Mouse (Mus musculus): Measurements from ENCODE around the gene Gltpd2. TPM values are rescaled to one million over a fixed set of nuclear protein-coding genes. Genes with fewer than 3 reads are reported as not detected.
"Not testable (repeated sequence)": the region's sequence is repeated elsewhere in the genome, so short reads cannot be mapped to it uniquely, and the experiment has no call there.

Gene Gltpd2
- polyA plus RNA-seq (2016; fragmentation: Nextera tagmentation; extraction: Ambion mirVana) = 0.26 TPM in 1 of 2 replicates, not detected in the other

GRCm38 (mm10) chr11:70518923-70519322, at the start of gene Gltpd2:
Gene Gltpd2 (plus strand): TSS chr11:70519196.
- peak within 1 kb of the TSS; percentile 54; the same call in 1 of the 2 replicates for H3K27ac ChIP-seq (replicated peaks)
- H3K36me3 ChIP-seq = no peaks in the 10 kb centered on the region
- H3K4me2 ChIP-seq (replicated peaks) = peak within 1 kb of the TSS; percentile 46
- H3K27me3 ChIP-seq = peaks cover 18% of the 10 kb centered on the region
- WGBS = 81% methylated on average over 10 of the region's 10 CpGs
- H3K9ac ChIP-seq (replicated peaks) = peak within 1 kb of the TSS; percentile 54
- ATAC-seq (ENCODE audit: low FRiP score, low read depth) = no peak
- 0 out of 2 replicates have a peak, but pooled peaks cover 7% of the 10 kb centered on the region for H3K4me1 ChIP-seq
- no peaks in the 10 kb centered on the region for H3K9me3 ChIP-seq
- peak within 1 kb of the TSS; percentile 29 for H3K4me3 ChIP-seq

GRCm38 (mm10) chr11:70469764-70470163, 49.2 kb upstream of the Gltpd2 start:
- no peak for ATAC-seq (ENCODE audit: low FRiP score, low read depth)
- Histone ChIP-seq H3K27ac (replicated peaks) (no peak overlapping the region), H3K9me3 (no peaks in the 10 kb centered on the region), H3K27me3 (peaks cover 27% of the 10 kb centered on the region), H3K36me3 (no peaks in the 10 kb centered on the region), H3K9ac (replicated peaks) (no peak overlapping the region), H3K4me1 (peaks cover 9% of the 10 kb centered on the region; the same call in 1 of the 2 replicates), H3K4me3 (no peak overlapping the region), H3K4me2 (replicated peaks) (no peak overlapping the region)
- WGBS = 85% methylated on average over 3 of the region's 3 CpGs

- Histone ChIP-seq H3K9me3 (no peaks in the 10 kb centered on the region), H3K27me3 (no peaks in the 10 kb centered on the region), H3K27ac (replicated peaks) (no peak overlapping the region), H3K4me2 (replicated peaks) (no peak overlapping the region), H3K4me1 (no peaks in the 10 kb centered on the region), H3K4me3 (no peak overlapping the region), H3K36me3 (no peaks in the 10 kb centered on the region), H3K9ac (replicated peaks) (no peak overlapping the region)
- ATAC-seq (ENCODE audit: low FRiP score, low read depth) = no peak
These were observed 46.3 kb upstream of the Gltpd2 start for GRCm38 (mm10) chr11:70472716-70473115.

DNA sequence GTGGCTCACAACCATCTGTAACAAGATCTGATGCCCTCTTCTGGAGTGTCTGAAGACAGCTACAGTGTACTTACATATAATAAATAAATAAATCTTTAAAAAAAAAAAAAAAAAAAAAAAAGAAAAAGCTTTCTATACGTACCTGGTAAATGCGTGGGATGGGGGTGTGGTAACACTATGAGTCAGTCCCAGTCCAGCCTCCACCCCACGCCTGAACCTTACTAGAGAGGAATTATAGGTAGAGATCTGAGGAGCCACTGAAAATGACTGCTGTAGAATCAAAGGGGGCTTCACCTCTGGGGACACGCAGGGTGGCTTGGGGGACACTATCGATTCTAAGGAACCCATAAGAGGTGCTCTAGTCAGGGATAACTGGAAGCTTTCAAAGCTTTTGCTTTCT, 45.7 kb upstream of the Gltpd2 start:
- not testable (repeated sequence) for ATAC-seq (ENCODE audit: low FRiP score, low read depth); H3K4me2 ChIP-seq (replicated peaks); H3K4me3 ChIP-seq; H3K9ac ChIP-seq (replicated peaks); H3K27ac ChIP-seq (replicated peaks); H3K36me3 ChIP-seq; H3K9me3 ChIP-seq; H3K4me1 ChIP-seq; H3K27me3 ChIP-seq
- 85% methylated on average over 5 of the region's 5 CpGs for WGBS

- H3K27ac ChIP-seq (replicated peaks) = no peak overlapping the region
- no peak overlapping the region for H3K4me3 ChIP-seq
- no peaks in the 10 kb centered on the region for H3K9me3 ChIP-seq
- H3K36me3 ChIP-seq = no peaks in the 10 kb centered on the region
- no peaks in the 10 kb centered on the region for H3K27me3 ChIP-seq
- H3K4me2 ChIP-seq (replicated peaks) = no peak overlapping the region
- no peak for ATAC-seq (ENCODE audit: low FRiP score, low read depth)
- WGBS = 80% methylated on average over 12 of the region's 12 CpGs
- no peak overlapping the region for H3K9ac ChIP-seq (replicated peaks)
- no peaks in the 10 kb centered on the region for H3K4me1 ChIP-seq
These were observed 44.0 kb upstream of the Gltpd2 start for GRCm38 (mm10) chr11:70474872-70475534.

- WGBS = 60% methylated on average over 2 of the region's 2 CpGs
- Histone ChIP-seq H3K4me1 (no peaks in the 10 kb centered on the region), H3K4me3 (no peak overlapping the region), H3K36me3 (no peaks in the 10 kb centered on the region), H3K4me2 (replicated peaks) (no peak overlapping the region), H3K27ac (replicated peaks) (no peak overlapping the region), H3K9me3 (no peaks in the 10 kb centered on the region), H3K9ac (replicated peaks) (no peak overlapping the region), H3K27me3 (no peaks in the 10 kb centered on the region; the same call in 1 of the 2 replicates)
- ATAC-seq (ENCODE audit: low FRiP score, low read depth) = no peak
These were observed 33.5 kb upstream of the Gltpd2 start for GRCm38 (mm10) chr11:70485498-70485897.

GRCm38 (mm10) chr11:70487816-70488215, 31.2 kb upstream of the Gltpd2 start:
- H3K4me2 ChIP-seq (replicated peaks) = no peak overlapping the region
- no peak overlapping the region for H3K27ac ChIP-seq (replicated peaks)
- H3K4me1 ChIP-seq = no peaks in the 10 kb centered on the region
- ATAC-seq (ENCODE audit: low FRiP score, low read depth) = no peak
- H3K4me3 ChIP-seq = no peak overlapping the region
- H3K36me3 ChIP-seq = no peaks in the 10 kb centered on the region
- H3K27me3 ChIP-seq = no peaks in the 10 kb centered on the region; the same call in 1 of the 2 replicates
- 0 out of 2 replicates have a peak, but pooled peaks cover 3% of the 10 kb centered on the region for H3K9me3 ChIP-seq
- no peak overlapping the region for H3K9ac ChIP-seq (replicated peaks)
- 56% methylated on average over 4 of the region's 4 CpGs for WGBS

DNA sequence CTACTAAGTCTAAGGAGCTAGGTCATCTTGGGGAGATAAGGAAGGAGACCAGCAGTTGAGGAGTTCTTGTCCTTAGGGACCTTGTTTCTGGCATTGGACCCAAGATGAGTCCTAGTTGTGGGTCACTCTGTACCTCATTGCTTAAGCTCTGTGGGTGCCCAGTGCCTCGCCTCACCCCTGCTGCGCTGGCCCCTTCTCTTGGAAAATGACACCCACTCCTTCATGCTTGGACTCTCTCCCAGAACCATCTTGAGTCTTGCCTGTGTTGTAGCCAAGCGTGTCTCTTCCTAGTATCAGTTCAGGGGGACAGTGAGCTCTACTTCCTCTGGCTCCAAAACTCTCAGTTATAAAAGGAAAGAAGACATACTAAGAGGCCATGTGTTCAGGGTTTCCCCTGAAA, 29.9 kb upstream of the Gltpd2 start:
- no peak for ATAC-seq (ENCODE audit: low FRiP score, low read depth)
- no peaks in the 10 kb centered on the region for H3K4me1 ChIP-seq
- no peaks in the 10 kb centered on the region; the same call in 1 of the 2 replicates for H3K27me3 ChIP-seq
- WGBS = 76% methylated on average over 3 of the region's 3 CpGs
- no peak overlapping the region for H3K4me3 ChIP-seq
- no peak overlapping the region for H3K4me2 ChIP-seq (replicated peaks)
- no peak overlapping the region for H3K27ac ChIP-seq (replicated peaks)
- 0 out of 2 replicates have a peak, but pooled peaks cover 3% of the 10 kb centered on the region for H3K9me3 ChIP-seq
- H3K9ac ChIP-seq (replicated peaks) = no peak overlapping the region
- no peaks in the 10 kb centered on the region for H3K36me3 ChIP-seq

GRCm38 (mm10) chr11:70489684-70490083, 29.3 kb upstream of the Gltpd2 start:
- H3K4me3 ChIP-seq = no peak overlapping the region
- H3K4me2 ChIP-seq (replicated peaks) = no peak overlapping the region
- no peak overlapping the region for H3K27ac ChIP-seq (replicated peaks)
- H3K4me1 ChIP-seq = no peaks in the 10 kb centered on the region
- WGBS = 90% methylated on average over 6 of the region's 6 CpGs
- no peak for ATAC-seq (ENCODE audit: low FRiP score, low read depth)
- H3K9me3 ChIP-seq = 0 out of 2 replicates have a peak, but pooled peaks cover 3% of the 10 kb centered on the region
- H3K36me3 ChIP-seq = no peaks in the 10 kb centered on the region
- no peaks in the 10 kb centered on the region; the same call in 1 of the 2 replicates for H3K27me3 ChIP-seq
- no peak overlapping the region for H3K9ac ChIP-seq (replicated peaks)

GRCm38 (mm10) chr11:70499566-70500475, 19.2 kb upstream of the Gltpd2 start:
- Histone ChIP-seq H3K27me3 (no peaks in the 10 kb centered on the region), H3K4me1 (no peaks in the 10 kb centered on the region), H3K36me3 (no peaks in the 10 kb centered on the region), H3K9me3 (no peaks in the 10 kb centered on the region), H3K9ac (replicated peaks) (no peak overlapping the region), H3K27ac (replicated peaks) (no peak overlapping the region), H3K4me2 (replicated peaks) (no peak overlapping the region), H3K4me3 (no peak overlapping the region)
- ATAC-seq (ENCODE audit: low FRiP score, low read depth) = no peak
- 70% methylated on average over 14 of the region's 14 CpGs for WGBS

- Histone ChIP-seq H3K27ac (replicated peaks) (no peak overlapping the region), H3K36me3 (no peaks in the 10 kb centered on the region), H3K4me3 (no peak overlapping the region), H3K4me2 (replicated peaks) (no peak overlapping the region), H3K9me3 (no peaks in the 10 kb centered on the region), H3K9ac (replicated peaks) (no peak overlapping the region), H3K27me3 (0 out of 2 replicates have a peak, but pooled peaks cover 5% of the 10 kb centered on the region), H3K4me1 (no peaks in the 10 kb centered on the region)
- 95% methylated on average over 1 of the region's 1 CpGs for WGBS
- no peak for ATAC-seq (ENCODE audit: low FRiP score, low read depth)
These were observed 18.6 kb upstream of the Gltpd2 start for GRCm38 (mm10) chr11:70500476-70500812.

DNA sequence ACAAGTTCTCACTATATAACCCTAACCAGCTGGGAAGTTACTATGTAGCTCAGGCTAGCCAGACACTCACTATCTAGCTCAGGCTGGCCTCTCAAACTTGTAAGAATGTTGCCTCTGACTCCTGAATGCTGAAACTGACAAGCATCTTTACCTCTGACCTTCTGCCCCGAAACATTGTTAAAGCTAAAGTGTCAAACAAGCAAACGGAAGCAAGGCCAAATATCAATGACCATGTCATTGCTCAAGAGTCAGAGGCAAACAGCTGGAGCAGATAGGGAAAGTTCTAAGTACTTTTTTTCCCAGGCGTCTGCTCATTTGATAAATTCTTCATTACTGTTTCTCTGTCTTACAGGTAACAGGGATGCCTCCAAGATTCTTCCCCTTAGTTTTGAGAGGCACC, 17.0 kb upstream of the Gltpd2 start:
- peaks cover 8% of the 10 kb centered on the region; the same call in 1 of the 2 replicates for H3K27me3 ChIP-seq
- H3K36me3 ChIP-seq = no peaks in the 10 kb centered on the region
- H3K27ac ChIP-seq (replicated peaks) = no peak overlapping the region
- no peaks in the 10 kb centered on the region for H3K4me1 ChIP-seq
- no peaks in the 10 kb centered on the region for H3K9me3 ChIP-seq
- ATAC-seq (ENCODE audit: low FRiP score, low read depth) = no peak
- H3K4me2 ChIP-seq (replicated peaks) = no peak overlapping the region
- WGBS = 71% methylated on average over 3 of the region's 3 CpGs
- no peak overlapping the region for H3K4me3 ChIP-seq
- H3K9ac ChIP-seq (replicated peaks) = no peak overlapping the region

All from midbrain, embryonic 12.5 days (tissue).